Mouse (Mus musculus): ENCODE measurements at regions not wholly inside any gene's neighbourhood (a gene's known extent, or its start where the extent isn't known, plus 50 kb on each side); places are given as distances from the start of the nearest gene placed in this dataset.
A peak's percentile ranks its signal among the peaks of the same experiment; 100 is the strongest.

GRCm38 (mm10) chr17:4281451-4281850 lies 585.4 kb upstream of the Nox3 start:
- no peak for DNase-seq
- intact Hi-C loops (cut with DNase I): no loop called here

- DNase-seq: no peak
- intact Hi-C loops (cut with DNase I): no loop called here
Measured at GRCm38 (mm10) chr17:4291418-4291817, 595.4 kb upstream of the Nox3 start.

GRCm38 (mm10) chr17:4296521-4297155 lies 600.6 kb upstream of the Nox3 start:
- intact Hi-C loops (cut with DNase I): no loop called here
- peak; percentile 14 to 43 for DNase-seq

GRCm38 (mm10) chr17:4297156-4297535 lies 601.1 kb upstream of the Nox3 start:
- intact Hi-C loops (cut with DNase I): no loop called here
- peak in 1 of 2 experiments; percentile 17 for DNase-seq

- intact Hi-C loops (cut with DNase I): no loop called here
- peak in 1 of 2 experiments; percentile 7 for DNase-seq
Measured at GRCm38 (mm10) chr17:4301142-4301853, 605.2 kb upstream of the Nox3 start.

GRCm38 (mm10) chr17:4311785-4312379 lies 615.8 kb upstream of the Nox3 start:
- DNase-seq: no peak
- intact Hi-C loops (cut with DNase I): no loop called here

- intact Hi-C loops (cut with DNase I): no loop called here
- DNase-seq: no peak
Measured at GRCm38 (mm10) chr17:4319141-4319540, 623.1 kb upstream of the Nox3 start.

GRCm38 (mm10) chr17:4328810-4329209 lies 632.7 kb upstream of the Nox3 start:
- intact Hi-C loops (cut with DNase I): no loop called here
- no peak for DNase-seq

GRCm38 (mm10) chr17:4331650-4332049 lies 635.6 kb upstream of the Nox3 start:
- intact Hi-C loops (cut with DNase I): no loop called here
- no peak for DNase-seq

GRCm38 (mm10) chr17:4333091-4333490 lies 637.0 kb upstream of the Nox3 start:
- intact Hi-C loops (cut with DNase I): no loop called here

GRCm38 (mm10) chr17:4353018-4353417 lies 641.1 kb upstream of the Arid1b start:
- no peak for DNase-seq
- intact Hi-C loops (cut with DNase I): no loop called here

More at GRCm38 (mm10) chr17:4333091-4333490, 637.0 kb upstream of the Nox3 start:
- no peak for DNase-seq

GRCm38 (mm10) chr17:4355506-4356218 lies 638.5 kb upstream of the Arid1b start:
- intact Hi-C loops (cut with DNase I): no loop called here
- peak; percentile 14 to 18 for DNase-seq

- intact Hi-C loops (cut with DNase I): no loop called here
- DNase-seq: no peak
Measured at GRCm38 (mm10) chr17:4360413-4361320, 633.5 kb upstream of the Arid1b start.

GRCm38 (mm10) chr17:4365811-4366210 lies 628.3 kb upstream of the Arid1b start:
- intact Hi-C loops (cut with DNase I): no loop called here
- DNase-seq: no peak

- no peak for DNase-seq
- intact Hi-C loops (cut with DNase I): no loop called here
Measured at GRCm38 (mm10) chr17:4380449-4380848, 613.7 kb upstream of the Arid1b start.

GRCm38 (mm10) chr17:4380873-4381272 lies 613.3 kb upstream of the Arid1b start:
- DNase-seq: no peak
- intact Hi-C loops (cut with DNase I): no loop called here

- intact Hi-C loops (cut with DNase I): no loop called here
- no peak for DNase-seq
Measured at GRCm38 (mm10) chr17:4381896-4382685, 612.0 kb upstream of the Arid1b start.

GRCm38 (mm10) chr17:4382716-4383115 lies 611.4 kb upstream of the Arid1b start:
- intact Hi-C loops (cut with DNase I): no loop called here
- no peak for DNase-seq

GRCm38 (mm10) chr17:4387616-4388015 lies 606.5 kb upstream of the Arid1b start:
- intact Hi-C loops (cut with DNase I): no loop called here
- DNase-seq: no peak

- intact Hi-C loops (cut with DNase I): no loop called here
- no peak for DNase-seq
Measured at GRCm38 (mm10) chr17:4390012-4390411, 604.1 kb upstream of the Arid1b start.
